In genomic region chr1:59959941-59960340, GRCm38 (mm10) we compare ENCODE assay signal across 25 mouse cellular contexts.
"Had no signal": no experiment of that assay in that cellular context is flagged by ENCODE, and none has a peak within 500 bp of the region (broad histone marks: within the 10 kb centered on the region; RNA-seq: fewer than 3 reads in every experiment).

No protein-coding gene starts in this region.

- H3K9me3 ChIP-seq: hindbrain, embryonic 10.5 days; hindbrain, embryonic 13.5 days; hindbrain, embryonic 15.5 days; kidney, embryonic 15.5 days; limb, embryonic 13.5 days; limb, embryonic 15.5 days; liver, embryonic 15.5 days had no signal

- H3K27me3 ChIP-seq: hindbrain, embryonic 13.5 days; hindbrain, embryonic 15.5 days; kidney, embryonic 15.5 days; limb, embryonic 13.5 days; limb, embryonic 15.5 days; liver, embryonic 15.5 days had no signal

- ATAC-seq: hindbrain, postnatal 0 days; intestine, embryonic 16.5 days had no signal

- H3K4me3 ChIP-seq: heart, adult 2 months; hindbrain, embryonic 10.5 days; hindbrain, embryonic 13.5 days; hindbrain, embryonic 15.5 days; kidney, embryonic 15.5 days; limb, embryonic 13.5 days; limb, embryonic 15.5 days; liver, embryonic 15.5 days had no signal

- DNase-seq: gastrocnemius, postnatal 14 days; gastrocnemius, postnatal 36 days; heart, adult 11 months; heart, adult 2 months; heart, postnatal 10 days; heart, postnatal 4 days; kidney, adult 11 months; kidney, adult 2 months; kidney, adult 9 months; kidney, postnatal 14 days; kidney, postnatal 36 days; layer of hippocampus, adult 9-11 months; layer of hippocampus, postnatal 36 days; left cerebral cortex, postnatal 4 days had no signal

- H3K27ac ChIP-seq: heart, adult 2 months; hindbrain, embryonic 10.5 days; hindbrain, embryonic 13.5 days; hindbrain, embryonic 15.5 days; hindbrain, postnatal 0 days; kidney, embryonic 15.5 days; kidney, postnatal 0 days; limb, embryonic 13.5 days; limb, embryonic 15.5 days; liver, embryonic 15.5 days had no signal

- H3K4me2 ChIP-seq: heart, embryonic 11.5 days; hindbrain, embryonic 13.5 days; hindbrain, embryonic 15.5 days; kidney, embryonic 15.5 days; limb, embryonic 13.5 days; limb, embryonic 15.5 days; liver, embryonic 15.5 days had no signal

- H3K4me1 ChIP-seq: hindbrain, embryonic 10.5 days; hindbrain, embryonic 13.5 days; hindbrain, embryonic 15.5 days; kidney, embryonic 15.5 days; limb, embryonic 13.5 days; limb, embryonic 15.5 days had no signal

- H3K9ac ChIP-seq: hindbrain, embryonic 13.5 days; hindbrain, embryonic 15.5 days; kidney, embryonic 15.5 days; limb, embryonic 13.5 days; limb, embryonic 15.5 days; liver, embryonic 15.5 days had no signal
